Mouse (Mus musculus) testis, postnatal 10 days (tissue): Measurements from ENCODE around the gene Ddx4.
A peak's percentile ranks its signal among the peaks of the same experiment; 100 is the strongest.
"Not testable (repeated sequence)": the region's sequence is repeated elsewhere in the genome, so short reads cannot be mapped to it uniquely, and the experiment has no call there.

Experiments
- DNase-seq: peaks from one replicate; pipeline ENCODE4 v3.0.0; 2021; ENCODE audit warnings: low spot score

Gene Ddx4

DNA sequence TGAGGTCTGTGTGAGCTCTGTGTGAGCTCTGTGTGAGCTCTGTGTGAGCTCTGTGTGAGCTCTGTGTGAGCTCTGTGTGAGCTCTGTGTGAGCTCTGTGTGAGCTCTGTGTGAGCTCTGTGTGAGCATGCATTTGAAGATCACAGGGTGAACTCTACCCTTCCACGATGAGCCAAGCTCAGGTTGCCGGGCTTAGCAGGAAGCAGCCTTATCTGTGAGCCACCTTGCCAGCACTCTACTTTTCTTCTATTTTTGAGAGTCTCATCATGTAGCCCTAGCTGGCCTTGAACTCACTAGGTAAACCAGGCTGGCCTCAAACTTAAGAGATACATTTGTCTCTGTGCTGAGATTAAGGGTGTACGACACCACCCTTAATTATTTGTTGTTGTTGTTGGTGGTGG, 15.8 kb downstream of the Ddx4 start:
- no peak for DNase-seq

DNA sequence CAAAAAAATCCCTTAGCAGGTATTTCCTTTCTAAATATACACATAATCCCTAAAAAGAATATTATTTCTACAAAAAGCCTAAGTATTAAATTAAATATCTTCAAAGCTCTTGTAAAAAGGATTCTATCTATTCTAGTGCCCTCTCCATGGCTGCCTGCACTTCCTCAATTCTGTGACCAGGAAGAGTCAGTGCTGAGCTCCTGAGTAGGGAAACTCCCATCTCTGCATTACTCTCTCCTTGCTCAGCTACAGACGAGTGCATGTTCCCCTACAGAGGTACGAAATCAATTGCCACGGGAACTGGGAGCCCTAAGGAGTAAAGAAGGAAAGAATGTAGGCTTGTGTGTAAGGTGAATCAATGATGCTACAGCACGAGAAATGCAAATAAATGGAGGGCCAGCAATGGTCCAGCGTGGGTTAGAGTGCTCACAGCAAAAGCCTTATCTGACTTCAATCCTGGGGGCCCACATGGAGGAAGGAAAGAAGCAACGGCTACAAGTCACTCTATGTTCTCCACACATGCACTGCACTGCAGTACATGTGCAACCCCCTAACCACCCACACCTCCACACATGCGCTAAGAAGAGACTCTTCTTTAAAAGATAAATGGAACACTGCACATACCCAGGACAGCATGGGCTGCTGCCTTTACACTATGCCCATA, 17.0 kb downstream of the Ddx4 start:
- DNase-seq = no peak

DNA sequence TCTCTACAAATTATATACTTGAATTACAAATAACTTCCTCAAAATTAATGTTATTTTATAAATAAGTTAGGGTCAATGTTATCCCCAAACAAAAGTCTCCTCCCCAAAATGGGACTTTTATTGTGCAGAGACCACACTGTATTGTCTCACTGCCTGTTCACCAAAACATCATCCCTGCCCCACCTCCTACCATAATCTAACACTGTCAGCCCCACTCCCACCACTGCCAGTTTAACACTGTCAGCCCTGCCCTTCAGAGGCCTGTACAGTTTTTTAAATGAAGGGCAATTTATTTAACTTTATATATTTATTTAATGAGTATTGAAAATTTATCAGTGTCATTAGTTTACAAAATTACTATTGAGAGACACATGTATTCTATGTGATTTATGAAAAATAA, 26.7 kb downstream of the Ddx4 start:
- no peak for DNase-seq

DNA sequence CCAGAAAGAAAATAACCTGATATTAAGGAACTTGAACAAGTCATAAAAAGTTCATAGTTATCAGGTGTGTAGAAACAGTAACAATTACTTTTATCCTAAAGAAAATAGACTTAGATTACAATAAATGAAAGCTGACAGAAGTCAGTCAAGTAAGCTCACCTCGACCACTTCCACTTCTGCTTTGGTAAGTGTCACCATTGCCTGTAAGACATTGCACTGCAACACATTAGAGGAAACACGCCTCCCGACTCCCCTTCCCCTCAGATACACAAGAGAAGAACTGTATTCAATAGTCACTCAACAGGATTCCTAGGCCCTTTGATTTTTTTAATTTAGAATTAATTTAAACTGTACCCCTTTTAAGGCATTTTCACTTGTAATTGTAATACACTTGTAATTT, 27.7 kb downstream of the Ddx4 start:
- no peak for DNase-seq

DNA sequence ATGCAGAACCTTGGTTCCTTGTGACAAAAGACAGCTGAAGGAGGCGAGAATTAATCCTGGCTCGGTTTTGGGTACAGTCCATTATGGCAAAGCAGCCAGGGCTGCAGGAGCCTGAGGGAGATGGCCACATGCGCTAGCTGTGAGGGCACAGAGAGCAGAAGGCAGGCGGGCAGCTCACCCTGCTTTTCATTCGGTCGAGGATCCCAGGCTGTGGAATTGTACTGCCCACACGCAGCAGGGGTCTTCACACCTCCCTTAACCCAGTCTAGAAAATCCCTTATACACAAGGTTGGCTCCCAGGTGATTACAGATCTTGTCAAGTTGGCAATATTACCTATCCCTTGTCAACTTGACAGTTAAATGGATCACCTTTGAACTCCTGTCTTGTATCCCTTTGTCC, 28.6 kb downstream of the Ddx4 start:
- no peak for DNase-seq

DNA sequence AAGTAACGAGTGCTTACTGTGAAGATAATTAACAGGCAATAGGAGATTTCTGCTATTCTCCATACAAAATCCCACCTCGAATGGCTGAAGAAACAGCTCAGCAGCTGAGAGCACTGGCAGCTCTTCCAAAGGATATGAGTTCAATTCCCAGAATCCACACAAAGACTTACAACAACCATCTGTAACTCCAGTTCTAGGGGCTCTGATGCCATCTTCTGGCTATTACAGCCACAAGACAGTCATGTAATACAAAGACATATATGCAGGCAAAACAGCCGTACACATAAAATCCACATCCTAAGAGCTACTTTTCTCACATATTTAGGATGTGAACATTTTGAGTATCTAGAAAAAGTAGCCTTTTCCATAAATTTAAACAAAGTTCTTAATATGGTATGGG, 30.7 kb downstream of the Ddx4 start:
- DNase-seq = no peak

DNA sequence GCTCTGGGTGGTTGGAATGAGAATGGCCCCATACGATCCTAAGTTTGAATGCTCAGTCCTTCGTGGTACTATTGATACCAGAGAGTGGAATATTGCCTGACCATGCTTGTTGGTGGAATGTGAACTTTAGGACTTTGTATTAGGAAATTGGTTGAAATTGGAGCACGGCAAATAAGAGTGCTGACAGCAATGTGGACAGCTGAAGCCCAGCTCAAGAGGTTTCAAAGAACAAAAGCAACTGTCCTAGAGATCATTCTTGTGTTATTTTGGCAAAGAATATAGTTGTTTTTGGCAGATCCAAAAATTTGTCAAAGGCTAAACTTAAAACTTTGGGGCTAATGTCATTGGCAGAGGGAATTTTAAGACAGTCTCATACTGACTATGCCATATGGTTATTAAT, 43.7 kb downstream of the Ddx4 start:
- no peak for DNase-seq

DNA sequence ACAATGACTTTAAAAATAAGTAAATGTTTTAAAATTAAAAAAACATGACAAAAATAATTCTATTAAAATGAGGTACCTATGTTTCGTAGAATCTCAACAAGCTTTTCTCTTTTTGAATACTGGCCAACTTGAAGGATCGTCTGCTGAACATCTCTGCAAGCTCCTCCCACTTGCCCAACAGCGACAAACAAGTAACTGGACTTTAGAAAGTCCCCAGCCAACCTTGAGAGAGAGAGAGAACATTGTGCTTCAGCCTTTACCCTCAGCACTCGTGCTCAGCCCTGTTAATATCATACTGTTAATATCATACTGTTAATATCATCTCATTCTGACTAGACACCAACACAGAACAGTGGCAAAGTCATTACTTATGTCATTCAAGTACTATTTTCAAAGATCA, 47.9 kb downstream of the Ddx4 start:
- DNase-seq = no peak

DNA sequence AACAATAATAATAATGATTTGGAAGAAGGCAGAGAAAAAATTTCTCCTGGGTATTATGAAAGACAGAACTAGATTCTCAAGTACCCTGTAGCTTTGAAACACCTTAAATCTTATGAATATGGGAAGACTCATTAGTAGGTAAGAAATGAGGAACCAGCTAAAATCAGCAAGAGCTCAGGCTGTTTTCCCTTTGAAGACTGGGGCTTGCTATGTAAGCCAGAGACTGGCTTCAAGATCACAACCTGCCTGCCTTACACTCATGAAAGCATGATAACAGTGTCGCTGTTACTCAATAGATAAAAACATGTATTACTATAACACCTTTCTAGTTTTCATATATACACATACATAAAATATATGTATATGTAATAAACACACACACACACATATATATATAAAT, 48.4 kb downstream of the Ddx4 start:
- DNase-seq = no peak

DNA sequence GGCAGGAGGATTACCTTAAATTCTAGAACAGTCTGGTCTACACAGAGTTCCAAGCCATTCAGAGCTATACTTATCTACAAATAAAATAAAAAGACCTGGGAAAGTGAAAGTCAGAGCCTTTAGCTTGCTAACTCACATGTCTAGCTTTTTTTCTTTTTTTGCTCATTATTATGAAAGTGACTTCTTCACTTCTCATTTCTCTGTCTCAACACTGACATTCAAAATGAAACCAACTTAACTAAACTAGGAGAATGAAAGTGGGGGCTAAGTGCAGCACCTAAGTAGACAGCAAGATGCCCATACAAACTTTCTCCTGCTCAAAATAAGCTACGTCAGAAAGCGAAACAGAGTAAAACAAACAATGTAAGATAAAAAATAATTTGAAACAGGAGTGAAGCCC, 49.7 kb downstream of the Ddx4 start:
- no peak for DNase-seq

DNA sequence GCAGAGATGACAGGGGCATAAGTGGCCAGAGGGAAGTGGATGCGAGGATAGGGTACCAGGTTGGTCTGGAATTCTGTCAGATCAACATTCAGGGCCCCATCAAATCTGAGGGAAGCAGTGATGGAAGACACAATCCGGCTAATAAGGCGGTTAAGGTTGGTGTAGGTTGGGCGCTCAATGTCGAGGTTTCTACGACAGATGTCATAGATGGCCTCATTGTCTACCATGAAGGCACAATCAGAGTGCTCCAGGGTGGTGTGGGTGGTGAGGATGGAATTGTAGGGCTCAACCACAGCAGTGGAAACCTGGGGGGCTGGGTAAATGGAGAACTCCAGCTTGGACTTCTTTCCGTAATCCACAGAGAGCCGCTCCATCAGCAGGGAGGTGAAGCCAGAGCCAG, 58.0 kb downstream of the Ddx4 start, which contains the start of gene Il31ra:
Gene Il31ra, minus strand, starts transcription at position 101 of the 400 bp plus-strand sequence.
- DNase-seq = not testable (repeated sequence)

DNA sequence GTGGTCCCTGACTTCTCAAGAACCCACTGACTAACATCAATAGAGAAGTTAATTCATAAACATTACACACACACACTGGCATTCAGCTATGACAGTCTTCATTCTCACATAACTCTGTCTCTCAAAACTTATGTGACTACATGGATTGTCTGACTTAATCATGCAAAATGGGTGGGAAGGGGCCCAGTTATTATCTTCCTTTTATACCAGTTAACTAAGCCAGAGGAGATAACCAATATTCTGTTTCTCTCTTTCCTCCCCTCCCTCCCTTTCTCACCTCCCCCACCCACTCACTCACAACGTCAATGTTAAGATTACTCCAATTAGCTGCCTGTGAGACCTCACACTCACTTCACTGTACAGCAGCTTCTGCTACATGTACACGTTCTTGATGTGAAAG, 62.0 kb downstream of the Ddx4 start:
- no peak for DNase-seq

DNA sequence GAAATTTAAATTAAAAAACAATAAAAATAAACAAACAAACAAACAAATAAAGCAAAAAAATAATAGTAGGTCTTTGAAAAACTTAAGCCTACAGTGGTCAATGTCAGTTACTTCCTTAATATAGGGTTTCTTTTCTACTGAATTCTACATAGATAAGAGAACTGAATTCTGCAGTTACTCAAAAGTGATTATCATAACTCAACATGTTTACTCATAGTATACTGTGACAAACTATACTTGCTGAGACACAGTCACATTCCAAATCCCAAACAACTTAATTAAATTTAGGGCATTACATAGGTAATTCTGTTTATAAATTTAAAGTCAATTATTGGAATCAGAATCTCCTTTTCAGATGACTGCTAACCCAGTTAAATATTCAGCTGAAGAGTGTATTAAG, 62.6 kb downstream of the Ddx4 start:
- DNase-seq = no peak

DNA sequence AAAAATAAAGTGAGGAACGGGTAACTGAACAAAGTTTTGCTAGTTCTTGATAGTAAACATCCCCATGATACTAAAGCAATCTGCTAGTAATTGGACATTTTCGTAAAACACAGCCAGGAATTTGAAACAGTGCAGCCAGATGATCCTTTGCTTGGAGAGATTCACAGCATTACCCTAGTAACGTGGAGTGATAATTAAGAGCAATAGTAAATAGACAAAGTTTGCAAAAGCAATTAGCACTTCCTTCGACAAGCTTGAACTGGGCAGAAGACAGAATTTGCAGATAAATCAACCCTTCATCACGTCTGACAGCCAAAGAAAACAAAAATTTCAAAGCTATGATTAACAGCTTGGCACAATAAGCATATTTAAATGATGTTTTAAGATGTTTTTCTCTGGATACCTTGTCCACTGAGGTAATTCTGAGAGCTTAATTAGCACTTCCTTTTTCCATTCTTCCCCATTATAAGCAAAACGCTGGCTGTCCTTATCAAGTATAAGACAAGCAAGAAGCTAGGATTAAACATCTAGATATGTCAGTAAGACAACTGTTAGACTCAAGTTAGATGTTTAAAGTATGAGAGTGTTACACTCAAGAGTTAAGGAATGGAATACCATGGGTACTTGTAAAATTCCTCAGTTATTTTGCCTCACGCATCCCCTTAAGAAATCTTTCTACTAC, 67.6 kb downstream of the Ddx4 start:
- no peak for DNase-seq

DNA sequence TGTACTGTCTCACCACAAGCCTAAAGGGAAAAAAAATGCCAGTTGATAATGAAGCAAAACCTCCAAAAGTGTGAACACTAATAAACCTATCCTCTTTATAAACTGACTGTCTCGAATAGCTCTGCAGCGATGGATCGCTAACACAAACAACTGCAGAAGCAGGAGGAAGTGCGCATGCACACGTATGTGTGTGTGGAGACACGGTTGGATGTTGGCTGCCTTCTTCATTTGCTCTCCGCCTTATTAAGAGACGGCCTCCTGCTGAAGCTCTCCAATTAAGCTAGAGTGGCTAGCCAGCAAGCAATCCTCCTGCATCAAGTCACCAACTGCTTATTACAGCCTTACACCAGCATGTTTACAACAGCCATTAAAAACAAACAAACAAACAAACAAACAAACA, 70.0 kb downstream of the Ddx4 start:
- DNase-seq = no peak

DNA sequence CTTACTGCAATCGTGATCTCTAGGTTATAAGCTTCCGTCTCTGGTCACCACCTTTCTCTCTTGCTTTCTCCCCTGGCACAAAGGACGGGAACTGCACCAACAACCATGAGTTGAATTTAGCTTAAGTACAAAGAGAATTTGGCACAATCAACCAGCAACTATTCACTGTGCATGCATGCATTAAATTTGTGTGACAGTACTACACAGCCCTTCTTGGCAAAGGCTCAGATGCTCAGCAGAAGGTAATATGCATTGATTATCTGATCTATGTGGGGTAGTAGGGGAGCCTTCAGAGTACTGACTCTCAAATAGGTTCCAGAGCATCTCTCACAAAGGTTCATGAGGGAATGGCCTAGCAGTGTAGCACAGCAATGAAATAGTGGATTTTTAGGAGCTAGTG, 70.5 kb downstream of the Ddx4 start:
- no peak for DNase-seq

DNA sequence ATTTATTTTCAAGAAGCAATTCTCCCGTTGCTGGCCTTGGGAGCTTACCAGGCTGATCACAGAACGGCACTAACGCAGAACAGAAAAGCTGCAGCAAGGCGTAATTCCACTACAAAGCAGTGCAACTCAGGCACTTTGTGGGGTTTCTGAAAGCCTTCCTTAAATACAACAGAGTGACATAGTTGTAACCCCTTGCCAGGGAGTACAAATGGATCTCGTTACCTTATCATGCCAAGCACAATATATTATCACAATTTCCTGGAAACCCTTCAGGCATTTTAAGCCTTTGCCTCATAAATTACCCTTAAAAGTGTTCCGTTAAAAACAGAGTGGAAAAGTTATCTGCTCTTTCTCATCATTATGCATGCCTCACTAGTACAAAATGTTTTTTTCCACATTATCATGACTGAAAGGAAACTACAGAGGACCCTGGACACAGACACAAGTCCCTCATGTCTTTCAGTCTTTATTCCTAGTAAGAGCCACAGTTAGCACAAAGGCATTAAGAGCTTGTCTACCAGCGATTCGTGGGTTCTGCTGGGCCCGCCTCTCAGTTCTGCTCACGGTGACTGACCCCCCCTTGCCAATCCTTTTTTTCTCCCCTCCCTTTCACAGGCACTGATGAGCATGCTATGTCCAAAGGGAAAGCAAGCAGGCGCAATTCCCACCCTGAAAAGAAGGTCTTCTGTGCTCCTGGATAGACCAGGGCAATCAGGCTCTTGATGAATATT, 71.5 kb downstream of the Ddx4 start:
- no peak for DNase-seq

DNA sequence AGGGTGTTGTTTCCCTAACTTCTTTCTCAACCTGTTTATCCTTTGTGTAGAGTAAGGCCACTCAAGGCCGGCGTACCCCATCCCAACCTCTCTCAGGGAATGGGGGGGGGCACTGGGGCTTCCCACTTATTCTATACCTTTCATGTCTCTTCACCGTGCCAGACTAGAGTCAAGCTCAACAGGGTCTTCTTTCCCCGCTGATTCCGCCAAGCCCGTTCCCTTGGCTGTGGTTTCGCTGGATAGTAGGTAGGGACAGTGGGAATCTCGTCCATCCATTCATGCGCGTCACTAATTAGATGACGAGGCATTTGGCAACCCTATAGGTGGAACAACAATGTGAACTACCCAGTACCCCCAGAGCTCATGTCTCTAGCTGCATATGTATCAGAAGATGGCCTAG, 74.2 kb downstream of the Ddx4 start:
- peak; percentile 100 for DNase-seq

DNA sequence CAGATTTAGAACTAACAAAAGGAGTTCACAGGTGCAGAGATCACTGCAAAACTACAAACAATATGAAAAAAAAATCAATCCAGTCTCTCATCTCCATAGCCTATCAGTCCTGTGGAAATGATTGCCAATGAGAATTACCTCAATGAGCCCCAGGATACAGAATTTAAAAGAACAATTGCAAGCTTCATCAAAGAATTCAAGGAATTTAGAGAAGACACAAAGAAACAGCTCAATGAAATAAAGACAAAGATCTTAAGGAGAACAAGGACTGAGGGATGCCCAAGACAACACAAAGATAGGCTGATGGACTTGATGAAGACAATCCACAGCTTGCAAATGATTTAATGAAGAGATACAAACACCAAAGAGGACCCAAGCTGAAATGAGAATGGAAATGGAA, 78.5 kb downstream of the Ddx4 start:
- no peak for DNase-seq

DNA sequence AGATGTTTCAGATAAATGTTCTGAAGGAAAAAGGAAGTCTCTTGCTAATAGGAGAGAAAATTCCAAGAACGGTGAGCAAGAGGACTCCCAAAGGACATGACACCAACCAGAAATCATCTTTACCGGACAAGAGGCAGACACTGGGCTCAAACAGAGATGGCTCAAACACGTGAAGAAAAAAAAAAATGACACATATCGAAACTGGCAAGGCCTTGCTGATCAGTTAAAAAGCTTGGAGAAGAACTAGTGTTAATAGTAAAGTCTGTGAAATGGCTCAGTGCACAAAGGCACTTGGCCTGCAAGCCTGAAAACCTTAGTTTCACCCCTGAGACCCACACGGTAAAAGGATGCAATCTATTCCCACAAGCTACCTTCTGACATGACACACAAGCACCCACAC, 81.5 kb downstream of the Ddx4 start:
- no peak for DNase-seq

DNA sequence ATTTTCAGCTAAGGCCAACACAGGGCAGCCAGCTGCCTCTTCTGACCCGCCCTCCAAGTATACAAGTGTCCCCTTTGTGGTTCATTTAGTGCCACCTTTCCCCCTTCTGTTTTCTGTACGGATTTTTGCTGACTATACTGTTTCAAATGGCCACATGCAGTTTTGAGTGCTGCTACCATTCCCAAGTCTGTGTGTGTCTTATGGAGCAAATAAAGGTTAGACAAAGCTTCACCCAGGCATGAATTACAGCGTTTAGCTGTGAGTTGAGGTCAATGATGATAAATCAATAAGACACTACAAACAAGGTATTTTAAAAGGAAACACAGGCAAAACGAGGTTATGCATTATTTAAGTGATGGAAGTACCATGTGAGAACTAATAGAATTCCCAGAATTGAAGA, 82.7 kb downstream of the Ddx4 start:
- no peak for DNase-seq

DNA sequence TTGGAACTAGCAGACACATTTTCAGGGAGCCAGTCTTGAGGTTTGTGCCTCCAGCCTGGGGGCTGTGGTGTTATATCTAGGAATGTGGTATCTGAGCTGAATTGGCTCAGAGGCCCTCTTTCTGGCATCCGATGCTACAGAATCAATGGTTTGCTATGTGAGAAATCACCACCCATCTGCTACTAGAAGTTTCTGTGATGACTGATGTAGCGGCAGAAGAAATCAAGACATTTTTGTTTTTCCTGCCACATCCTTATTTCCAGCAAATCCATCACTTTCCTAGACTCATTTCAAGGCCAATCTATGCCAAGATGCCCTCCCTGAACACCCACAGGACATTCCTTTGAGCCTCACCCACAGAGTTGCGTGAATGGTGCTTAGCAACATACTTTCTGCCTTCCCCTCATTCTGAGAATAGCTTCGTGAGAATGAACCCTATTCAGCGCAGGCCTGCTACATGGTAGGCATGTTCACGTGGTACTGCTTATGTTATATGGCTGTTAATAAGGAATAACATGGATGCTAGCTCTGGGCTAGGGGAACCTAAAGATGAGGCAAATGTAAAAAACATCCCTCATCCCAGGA, 91.6 kb downstream of the Ddx4 start:
- no peak for DNase-seq

DNA sequence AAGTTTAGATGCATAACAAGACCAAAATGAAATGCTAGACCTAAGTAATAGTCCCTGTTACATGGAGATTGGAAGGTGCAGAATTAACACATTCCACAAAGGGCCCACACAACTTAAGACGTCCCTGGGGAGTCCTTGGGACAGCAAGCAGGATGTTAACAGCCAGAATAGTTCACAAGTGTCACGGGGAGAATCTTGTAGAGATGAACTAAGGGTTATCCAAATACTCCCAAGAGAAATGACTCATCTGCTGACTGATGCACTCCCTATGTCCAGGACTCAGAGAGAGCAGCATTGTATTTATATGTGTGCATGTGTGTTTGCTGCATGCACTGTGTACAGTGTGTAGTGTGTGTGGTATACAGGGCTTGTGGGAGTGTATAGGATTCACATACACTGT, 95.8 kb downstream of the Ddx4 start:
- DNase-seq = no peak
